Mouse (Mus musculus) brain, embryonic 14.5 days (tissue): ENCODE results near the gene Rell1. TPM values are rescaled to one million over a fixed set of nuclear protein-coding genes. Genes with fewer than 3 reads are reported as not detected.

Experiments
- DNase-seq: peaks from one replicate; pipeline ENCODE4 v3.0.0-alpha.2; 2011; ENCODE audit warnings: low read depth
- CTCF ChIP-seq: fragments of 200-500 bp; IDR thresholded peaks from 2 replicates; pipeline ENCODE4 v1.5.1; 2012; ENCODE audit warnings: inconsistent platforms, mild to moderate bottlenecking, moderate library complexity, borderline replicate concordance; ENCODE audit not compliant: insufficient read depth, insufficient read length; ENCODE audit errors: extremely low read depth
- POLR2A ChIP-seq: fragments of 200-500 bp; IDR thresholded peaks from 2 replicates; pipeline ENCODE4 v1.6.1; 2012; ENCODE audit warnings: mild to moderate bottlenecking, inconsistent platforms, borderline replicate concordance; ENCODE audit not compliant: poor library complexity, insufficient read depth, insufficient read length, severe bottlenecking; ENCODE audit errors: extremely low read depth
- polyA plus RNA-seq: library from polyadenylated mRNA; depleted of rRNA; stranded (reverse); fragments of >200 nt; gene quantifications from 2 replicates; pipeline ENCODE4 v1.2.3, GENCODE M21; 2012; rRNA removed

Rell1 gene
- 8.0 and 8.1 TPM in 2 replicates for polyA plus RNA-seq

- DNase-seq = peak; percentile 97
- peak; percentile 75 for TF ChIP-seq POLR2A
- TF ChIP-seq CTCF = no peak
Measured at GRCm38 (mm10) chr5:63968443-63969415, at the start of gene Rell1. Gene Rell1 (minus strand): TSS chr5:63968897.

GRCm38 (mm10) chr5:64012596-64013366 is 44.1 kb upstream of the Rell1 start:
- DNase-seq = no peak
- TF ChIP-seq CTCF (no peak), POLR2A (no peak)

DNA sequence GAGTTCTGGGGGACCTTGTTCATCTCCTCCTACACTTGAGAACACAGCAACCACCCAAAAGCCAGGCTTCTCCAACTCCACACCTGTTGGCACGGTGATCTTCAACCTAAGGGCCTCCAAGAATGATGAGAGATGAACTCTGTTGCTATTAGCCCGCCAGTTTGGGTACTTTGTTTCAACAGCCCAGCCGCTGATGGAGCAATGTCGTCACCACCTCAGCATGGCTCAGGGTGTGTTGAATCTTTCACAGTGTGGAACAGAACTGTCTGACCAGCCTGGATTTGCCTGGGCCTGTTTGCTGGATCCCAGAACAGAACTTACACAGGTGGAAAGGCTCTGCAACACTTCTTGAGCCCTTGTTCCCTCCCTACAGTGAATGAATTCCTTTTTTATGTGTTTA is 37.9 kb upstream of the Rell1 start:
- DNase-seq = no peak

DNA sequence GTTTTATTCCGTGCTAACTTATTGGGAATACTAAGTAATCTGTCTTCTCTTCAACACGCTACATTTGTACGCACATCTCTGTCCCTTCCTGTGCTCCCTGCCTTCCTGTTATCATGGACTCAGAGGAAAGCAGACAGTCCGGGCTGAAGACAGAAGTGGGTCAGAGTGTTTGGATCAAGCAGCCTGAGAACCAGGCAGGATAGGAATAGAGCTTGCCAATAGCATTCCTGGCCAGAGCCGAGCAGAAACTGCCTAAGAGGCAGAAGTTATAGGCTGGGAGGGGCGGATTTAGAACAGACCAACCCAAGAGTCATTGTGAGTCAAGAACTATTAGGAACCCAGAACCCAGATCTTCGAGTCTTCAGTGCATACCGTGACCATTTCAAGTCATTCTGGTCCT is 34.6 kb upstream of the Rell1 start:
- DNase-seq = no peak
- no peak for TF ChIP-seq CTCF
- TF ChIP-seq POLR2A = no peak

More for the DNA sequence above, 37.9 kb upstream of the Rell1 start:
- TF ChIP-seq CTCF (no peak), POLR2A (no peak)

- DNase-seq = peak; percentile 56
- no peak for TF ChIP-seq CTCF
Measured at GRCm38 (mm10) chr5:63993865-63994264, 25.2 kb upstream of the Rell1 start.

DNA sequence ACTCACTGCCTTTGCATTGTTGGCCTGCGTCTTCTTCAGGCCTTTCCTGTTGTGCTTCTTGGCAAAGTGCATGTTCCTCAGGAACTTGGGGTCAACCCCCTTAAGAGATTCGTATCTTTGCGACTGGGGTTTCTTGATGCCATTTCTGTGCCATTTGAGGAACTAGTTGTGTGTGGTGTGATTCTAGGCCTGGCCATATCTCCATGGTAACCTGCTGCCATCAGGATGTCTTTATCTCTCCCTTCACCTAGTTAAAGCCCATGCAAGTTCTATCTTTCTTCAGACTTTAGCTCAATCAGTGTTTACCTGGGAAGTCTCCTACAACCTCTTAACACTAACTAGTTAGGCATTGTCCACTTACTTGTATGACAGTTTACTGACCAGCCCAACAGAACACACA is 22.0 kb upstream of the Rell1 start:
- no peak for DNase-seq
- TF ChIP-seq CTCF = no peak
- no peak for TF ChIP-seq POLR2A

GRCm38 (mm10) chr5:63986337-63986736 is 17.6 kb upstream of the Rell1 start:
- DNase-seq = peak; percentile 18

GRCm38 (mm10) chr5:63982296-63982695 is 13.6 kb upstream of the Rell1 start:
- no peak for DNase-seq
- TF ChIP-seq CTCF (no peak), POLR2A (no peak)

More at GRCm38 (mm10) chr5:63986337-63986736, 17.6 kb upstream of the Rell1 start:
- TF ChIP-seq POLR2A (no peak), CTCF (no peak)

DNA sequence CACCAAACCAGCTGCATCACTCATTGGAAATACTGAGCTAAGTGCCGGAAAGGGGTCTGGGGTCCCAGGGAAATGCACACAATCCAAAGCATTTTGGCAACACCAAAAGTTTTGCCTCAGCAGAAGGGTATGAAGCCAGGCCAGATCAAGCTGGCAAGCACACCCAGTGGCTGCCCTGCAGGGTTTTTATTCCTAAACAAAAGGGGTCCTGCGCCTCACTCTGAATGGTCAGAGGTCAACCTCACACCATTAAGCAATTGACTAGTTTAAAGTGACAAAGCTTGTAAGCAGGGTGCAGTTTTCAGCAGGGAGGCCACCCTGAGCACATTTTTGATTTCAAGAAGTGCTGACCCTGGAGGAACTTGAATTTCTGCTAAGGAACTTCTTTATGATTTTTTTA is 2.3 kb upstream of the Rell1 start:
- TF ChIP-seq CTCF = no peak
- TF ChIP-seq POLR2A = no peak
- no peak for DNase-seq

- peak; percentile 64 for DNase-seq
- no peak for TF ChIP-seq POLR2A
- TF ChIP-seq CTCF = no peak
Measured at GRCm38 (mm10) chr5:63970281-63970732, 1.6 kb upstream of the Rell1 start.

GRCm38 (mm10) chr5:63969476-63970112 is 897 bp upstream of the Rell1 start:
- TF ChIP-seq POLR2A (no peak), CTCF (no peak)
- DNase-seq = peak; percentile 37
